Mouse (Mus musculus) mouse trophoblast stem cell (cell line): ENCODE results near the gene Adamtsl2.

Source experiments
- in situ Hi-C, 2 experiments: fragments of 300-500 bp; cut with MseI, MboI; formaldehyde crosslinking; loops; 2 replicates in 1 of 2; 3 replicates in 1 of 2; pipeline ENCODE4 v1.15.1; 2025

Gene Adamtsl2

DNA sequence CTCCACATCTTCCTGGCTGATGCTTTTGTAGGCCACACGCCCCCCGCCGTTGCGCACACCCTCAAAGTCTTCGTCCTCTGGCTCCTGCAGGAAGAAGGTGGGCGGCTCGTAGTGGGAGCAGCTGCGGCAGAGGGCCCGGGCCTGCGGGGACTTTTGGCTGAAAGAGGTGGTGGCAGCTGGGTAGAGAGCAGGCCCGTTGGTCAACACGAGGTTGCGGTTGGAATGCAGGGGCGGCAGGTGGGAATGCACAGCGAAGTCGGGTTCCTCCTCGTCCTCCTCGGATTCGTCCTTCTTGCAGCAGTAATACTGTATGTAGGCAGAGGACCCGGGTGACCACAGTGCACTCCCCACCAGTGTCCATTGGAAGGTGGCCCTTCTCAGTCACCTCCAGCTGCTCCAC lies 33.4 kb downstream of the Adamtsl2 start:
- in situ Hi-C loops: no loop called here

DNA sequence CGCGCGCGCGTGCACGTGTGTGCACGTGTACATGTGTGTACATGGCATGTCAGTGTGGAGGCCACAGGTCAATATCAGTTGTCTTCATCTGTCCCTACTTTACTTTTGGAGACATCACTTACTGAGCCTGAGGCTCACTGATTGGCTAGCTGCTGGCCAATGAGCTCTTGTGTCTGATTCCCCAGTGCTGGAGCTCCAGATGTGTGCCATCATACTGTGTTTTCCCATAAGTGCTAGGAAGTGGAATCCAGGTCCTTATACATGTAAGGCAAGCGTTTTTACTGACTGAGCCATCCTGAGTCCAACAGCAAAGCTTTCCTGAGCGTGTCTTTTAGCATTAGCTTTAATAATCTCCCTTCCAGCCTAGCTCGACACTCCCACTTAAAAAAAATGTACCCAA lies 35.0 kb downstream of the Adamtsl2 start:
- in situ Hi-C loops: no loop called here

DNA sequence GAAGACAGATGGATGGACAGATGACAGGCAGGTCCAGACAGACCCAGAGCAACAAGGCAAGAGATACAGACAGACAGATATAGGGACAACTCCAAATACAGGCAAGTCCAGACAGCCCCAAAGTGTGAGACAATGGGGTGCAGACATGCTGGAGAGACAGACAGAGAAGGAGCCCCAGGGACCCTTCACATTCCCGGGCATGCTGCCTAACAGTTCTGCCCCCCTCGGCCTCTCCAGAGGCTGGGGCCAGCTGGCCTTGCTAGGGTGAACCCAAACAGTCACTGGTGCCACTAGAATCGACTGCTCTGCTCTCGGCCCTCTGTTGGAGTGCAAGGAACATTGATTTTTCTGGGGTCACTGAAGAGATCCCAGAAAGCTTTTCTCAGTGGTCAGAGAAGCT lies 39.3 kb downstream of the Adamtsl2 start:
- in situ Hi-C loops: no loop called here

DNA sequence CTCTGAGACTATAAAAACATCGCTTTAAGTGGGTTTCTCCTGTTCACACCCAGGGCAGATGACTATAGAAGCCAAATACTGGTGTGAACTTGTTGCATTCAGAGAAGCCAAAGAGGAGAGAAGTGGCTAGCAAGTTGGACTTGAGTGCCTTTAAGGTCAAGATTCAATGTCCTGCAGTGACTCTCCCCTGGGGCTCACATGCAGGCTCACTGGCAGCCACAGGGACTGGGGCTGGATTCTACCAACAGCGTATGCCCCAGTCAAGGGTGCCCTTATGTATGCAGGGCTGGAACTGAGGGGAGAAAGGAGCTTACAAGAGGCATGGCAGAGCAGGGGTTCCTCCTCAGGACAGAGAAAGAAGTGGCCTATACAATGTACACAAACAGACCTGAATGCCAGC lies 40.6 kb downstream of the Adamtsl2 start:
- in situ Hi-C loops: no loop called here

DNA sequence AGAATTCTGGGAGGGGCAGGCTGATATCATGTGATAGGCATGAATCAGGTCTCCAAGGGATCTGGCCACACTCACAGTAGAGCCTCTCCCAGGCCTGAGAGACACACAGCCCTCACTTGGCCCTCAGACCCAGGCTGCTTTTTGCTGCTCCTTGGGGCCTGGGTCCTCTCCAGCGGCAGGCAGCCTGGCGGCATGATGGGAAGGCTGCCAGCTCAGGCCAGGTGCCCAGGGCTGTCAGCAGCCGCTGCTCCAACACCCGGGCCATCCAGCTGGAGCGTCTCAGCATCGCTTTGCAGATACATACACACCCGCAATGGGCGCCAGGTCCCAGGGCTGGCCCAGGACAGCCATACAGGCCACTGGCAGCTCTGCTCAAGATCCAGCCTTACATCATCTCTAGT lies 41.1 kb downstream of the Adamtsl2 start:
- in situ Hi-C loops: no loop called here

DNA sequence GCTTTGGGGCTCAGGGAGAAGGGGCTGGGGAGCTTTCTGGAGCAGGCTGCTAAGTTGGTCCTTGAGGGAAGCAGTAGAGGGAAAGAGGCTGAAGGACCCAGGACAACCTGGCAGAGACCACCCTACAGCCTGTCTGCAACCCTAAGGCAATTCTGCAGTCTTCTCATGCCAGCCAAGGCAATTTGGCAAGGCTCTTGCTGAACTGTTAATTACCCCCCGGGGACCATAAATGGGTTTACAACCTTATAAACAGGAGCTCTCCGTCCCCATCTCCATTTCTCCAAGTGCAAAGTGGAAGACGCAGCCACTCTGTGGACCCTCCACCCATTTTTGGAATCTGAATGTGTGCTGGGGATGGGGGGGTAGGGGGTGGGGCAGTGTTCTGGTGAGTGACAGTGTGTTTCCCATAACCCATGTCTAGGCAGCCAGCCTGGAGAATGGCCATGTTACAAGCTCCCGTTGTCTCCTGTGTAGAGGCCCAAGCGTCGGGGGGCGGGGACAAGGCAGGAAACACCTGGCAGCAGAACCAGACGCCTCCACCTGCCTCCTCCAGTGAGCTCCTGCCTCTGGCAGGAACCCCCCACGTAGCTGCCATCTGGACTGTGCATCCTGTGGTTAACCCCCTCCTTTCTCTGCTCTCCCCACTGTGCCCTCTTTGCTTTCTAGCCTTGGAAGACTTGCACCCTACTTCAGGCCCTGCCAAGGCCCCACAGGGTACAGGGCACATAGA lies 42.6 kb downstream of the Adamtsl2 start:
- in situ Hi-C loops: no loop called here

DNA sequence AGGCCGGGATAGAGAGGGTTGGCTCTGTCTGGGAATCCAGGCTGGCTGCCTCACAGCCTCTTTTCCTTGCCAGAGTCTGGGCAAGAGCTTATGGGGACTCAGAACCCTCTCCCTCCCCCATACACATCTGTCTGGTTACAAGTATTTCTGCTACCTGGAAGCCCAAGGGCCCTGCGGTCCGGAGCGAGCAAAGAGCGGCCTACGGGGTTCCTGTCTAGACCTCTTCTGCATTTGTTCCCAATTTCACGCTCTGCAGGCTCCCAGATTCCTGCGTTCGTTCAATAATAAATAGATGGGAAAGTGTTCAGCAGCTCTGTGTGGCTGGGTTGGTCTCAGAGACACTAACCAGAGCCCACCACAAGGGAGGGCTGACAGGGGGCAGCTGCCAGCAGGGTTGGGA lies 43.4 kb downstream of the Adamtsl2 start:
- in situ Hi-C loops: no loop called here

DNA sequence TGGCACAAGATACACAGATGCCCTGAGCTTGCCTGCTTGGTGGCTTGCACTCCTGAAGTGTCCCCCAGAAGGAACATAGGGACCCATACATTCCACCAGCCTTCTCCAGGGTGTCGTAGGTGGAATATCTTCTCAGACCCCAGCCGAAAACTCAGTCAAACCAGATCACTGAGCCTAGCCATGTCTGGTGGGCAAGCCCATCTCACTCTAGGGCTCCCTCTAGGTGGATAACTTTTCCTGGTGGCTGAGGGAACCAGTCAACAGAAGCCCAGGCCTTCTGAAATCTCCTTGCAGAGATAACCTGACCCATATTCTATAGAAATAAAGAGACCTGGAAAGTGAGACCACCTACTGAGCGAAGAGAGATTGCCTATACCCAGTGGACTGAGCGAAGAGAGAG lies 43.9 kb downstream of the Adamtsl2 start:
- in situ Hi-C loops: no loop called here

DNA sequence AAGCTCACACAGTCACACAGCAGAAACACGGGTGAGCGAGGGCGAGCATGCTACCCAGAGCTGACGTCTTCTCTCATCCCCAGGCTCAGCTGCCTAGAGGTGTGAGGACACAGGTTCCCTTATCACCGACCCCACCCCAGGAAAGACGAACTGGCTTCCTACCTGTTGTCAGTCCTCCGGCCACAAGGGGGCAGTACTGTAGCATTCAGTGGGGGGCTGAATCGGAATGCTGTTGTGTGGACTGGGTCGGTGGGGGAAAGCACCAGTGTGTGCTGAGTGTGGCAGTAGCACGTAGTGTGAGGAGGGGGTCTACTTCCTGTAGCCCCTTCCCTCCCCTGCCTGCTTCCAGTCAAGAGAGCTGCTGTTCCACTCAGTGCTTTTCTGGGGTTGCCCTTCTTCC lies 46.8 kb downstream of the Adamtsl2 start:
- in situ Hi-C loops: no loop called here

DNA sequence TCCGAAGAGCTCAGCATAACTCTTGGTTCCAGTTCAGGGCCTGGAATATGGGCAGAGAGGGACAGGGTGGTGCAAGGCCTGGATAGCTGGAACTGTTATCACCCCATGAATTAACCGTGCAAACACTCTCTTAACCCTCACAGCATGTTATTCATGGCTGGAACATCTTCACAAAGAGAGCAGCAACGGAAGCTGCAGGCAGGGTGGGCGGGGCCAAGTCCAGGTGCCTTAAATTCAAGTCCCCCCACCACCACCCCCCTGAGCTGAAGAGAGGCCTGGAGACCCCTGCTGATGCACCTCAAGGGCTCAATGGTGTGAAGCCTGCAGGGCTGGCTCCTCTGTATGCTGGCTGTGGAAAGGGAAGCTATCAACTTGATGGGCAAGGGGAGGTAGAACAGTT lies 47.3 kb downstream of the Adamtsl2 start:
- in situ Hi-C loops: no loop called here

DNA sequence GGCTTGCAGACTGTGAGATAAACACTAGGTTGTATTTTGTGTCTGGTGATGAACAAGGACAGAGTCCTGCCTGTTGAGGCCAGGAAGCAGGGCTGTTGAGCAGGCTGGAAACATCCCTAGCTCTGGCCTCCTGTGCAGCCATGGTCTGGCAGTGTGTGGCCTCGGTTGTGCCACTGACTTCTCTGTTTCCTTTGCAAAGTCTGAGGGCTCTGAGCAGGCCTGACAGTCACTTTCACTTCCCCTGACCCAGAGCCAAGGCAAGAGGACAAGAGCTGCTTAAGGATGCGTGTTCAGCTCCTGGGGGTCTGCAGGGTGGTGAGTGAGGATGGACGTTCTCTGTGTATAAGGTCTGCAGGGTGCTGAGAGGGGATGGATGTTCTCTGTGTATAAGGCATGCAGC lies 49.8 kb downstream of the Adamtsl2 start:
- in situ Hi-C loops: no loop called here

DNA sequence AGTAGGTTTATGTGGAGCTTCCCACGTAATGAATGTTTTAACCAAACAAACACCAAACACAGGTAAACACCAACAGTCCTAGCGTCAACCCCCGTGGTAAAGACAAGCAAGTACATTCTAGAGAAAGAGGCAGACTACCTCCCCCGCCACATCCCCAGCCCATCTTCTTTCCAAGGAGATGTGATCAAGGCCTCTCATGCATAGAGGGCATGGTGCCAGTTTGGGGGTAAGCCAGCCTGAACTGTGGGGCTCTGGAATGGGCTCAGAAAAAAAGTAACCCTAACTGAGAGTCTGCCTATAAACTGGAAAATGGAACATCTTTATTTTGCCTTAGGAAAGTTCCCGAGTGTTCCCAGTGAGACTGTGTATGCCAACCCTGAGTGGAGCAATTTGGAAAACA lies 56.8 kb downstream of the Adamtsl2 start:
- in situ Hi-C loops: no loop called here

DNA sequence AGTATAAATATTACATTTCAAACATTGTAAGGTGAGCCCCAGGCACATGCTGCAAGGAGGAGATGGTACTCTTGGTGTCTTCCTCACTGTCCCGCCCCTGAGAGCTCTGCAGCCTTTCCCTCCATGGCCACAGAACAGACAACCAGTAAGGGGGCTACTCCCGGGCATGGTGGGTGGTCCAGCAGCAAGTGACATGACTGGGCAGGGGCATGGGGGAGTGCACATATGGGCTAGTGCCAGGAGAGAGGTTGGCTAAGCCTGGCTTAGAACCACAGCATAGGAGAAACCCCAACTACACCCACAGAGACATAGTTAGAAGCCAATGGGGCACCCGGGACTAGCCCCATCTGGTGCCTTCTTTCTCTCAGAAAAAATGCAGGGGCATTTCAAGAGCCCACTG lies 57.2 kb downstream of the Adamtsl2 start:
- in situ Hi-C loops: no loop called here

DNA sequence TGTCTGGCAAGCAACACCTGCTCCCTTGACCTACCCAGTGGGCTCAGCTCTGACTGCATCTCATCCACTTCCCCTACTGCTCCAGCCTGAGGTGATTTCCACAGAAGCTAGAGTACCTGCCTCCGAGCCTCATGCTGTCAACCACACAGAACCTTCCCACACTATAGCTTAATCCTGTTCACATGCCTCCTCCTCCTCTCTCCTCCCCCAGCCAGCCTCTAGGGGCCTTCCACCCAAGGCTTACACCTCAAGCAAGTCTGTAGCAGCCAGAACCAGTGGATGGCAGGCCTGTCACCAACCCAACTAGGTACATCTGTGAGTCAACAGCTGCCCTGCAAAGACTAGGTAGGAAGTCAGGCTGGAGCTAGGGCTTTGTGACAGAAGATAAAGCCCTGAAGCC lies 57.6 kb downstream of the Adamtsl2 start:
- in situ Hi-C loops: no loop called here

DNA sequence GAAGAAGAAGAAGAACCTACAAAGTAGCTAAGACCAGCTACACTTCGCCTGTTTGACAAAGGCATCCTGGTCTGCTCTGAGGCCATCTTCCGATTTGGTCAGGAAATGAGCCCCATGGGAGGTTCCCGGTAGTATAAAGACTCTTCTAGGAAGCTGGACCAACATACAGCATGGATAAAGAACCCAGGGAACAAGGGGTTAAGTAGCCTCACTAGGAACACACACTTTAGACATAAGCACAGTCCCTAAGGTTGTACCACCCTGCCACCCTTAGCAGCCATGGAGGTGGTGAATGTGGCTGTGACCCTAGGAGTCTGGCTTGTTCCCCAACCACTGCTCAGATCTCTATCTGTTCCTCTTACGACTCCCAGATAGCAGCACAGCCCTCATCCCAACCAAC lies 59.2 kb downstream of the Adamtsl2 start:
- in situ Hi-C loops: no loop called here

DNA sequence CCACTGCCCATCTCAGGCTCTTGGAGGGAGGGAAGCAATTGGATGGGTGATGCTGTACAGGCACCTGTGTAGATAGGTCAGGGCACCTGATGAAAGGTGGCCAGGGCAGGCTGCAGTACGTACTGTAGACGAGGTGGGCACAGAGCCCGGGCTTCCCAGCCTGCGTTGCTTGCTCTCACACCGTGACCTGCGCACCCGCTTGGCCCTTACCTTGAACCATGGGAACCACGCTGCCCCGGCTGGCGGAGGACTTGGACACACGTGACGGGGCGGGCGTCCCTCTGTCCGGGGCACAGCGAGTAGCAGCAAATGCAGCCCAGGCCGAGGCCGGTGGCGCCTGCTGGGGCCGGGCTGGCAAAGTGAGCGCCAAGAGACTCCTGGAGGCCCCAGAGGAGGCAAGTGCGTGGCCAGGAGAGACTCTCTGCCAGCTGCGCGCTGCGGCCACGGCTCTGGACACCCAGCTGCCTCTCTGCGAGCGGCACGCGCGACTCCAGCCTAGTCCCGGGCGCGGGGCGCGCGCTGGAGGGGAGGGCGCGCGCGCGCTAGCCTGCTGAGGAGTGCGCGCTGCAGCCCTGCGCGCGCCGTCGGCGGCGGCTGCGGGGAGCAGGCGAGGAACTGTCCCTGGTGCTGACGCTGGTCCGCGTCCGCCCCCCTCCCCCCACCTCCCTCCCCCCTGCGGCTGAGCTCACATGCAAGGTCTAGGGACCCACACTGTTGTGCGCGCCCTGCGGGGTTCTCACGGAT lies 62.9 kb downstream of the Adamtsl2 start, which contains the start of gene Fam163b:
TSS of gene Fam163b (minus strand) at position 542 of the 744 bp plus-strand sequence.
- in situ Hi-C loops: no loop called here

DNA sequence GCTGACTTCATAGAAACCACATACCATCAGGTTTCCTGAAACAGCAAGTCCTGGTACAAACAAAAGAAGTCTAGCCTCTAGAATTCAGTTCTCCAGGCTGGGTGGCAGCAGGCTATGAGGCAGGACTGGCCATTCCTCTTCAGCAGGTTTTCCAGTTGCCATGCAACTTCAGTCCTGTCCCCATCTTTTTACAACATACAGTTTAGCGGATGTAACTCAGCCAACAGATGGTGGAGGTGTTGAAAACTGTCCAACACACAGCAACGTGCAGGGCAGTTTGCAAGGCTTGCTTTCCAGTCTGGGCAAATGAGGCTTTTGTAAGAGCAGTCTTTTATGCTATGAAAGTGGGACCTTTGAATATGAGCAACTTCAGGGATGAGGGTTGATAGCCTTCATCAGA lies 65.8 kb downstream of the Adamtsl2 start:
- in situ Hi-C loops: no loop called here

DNA sequence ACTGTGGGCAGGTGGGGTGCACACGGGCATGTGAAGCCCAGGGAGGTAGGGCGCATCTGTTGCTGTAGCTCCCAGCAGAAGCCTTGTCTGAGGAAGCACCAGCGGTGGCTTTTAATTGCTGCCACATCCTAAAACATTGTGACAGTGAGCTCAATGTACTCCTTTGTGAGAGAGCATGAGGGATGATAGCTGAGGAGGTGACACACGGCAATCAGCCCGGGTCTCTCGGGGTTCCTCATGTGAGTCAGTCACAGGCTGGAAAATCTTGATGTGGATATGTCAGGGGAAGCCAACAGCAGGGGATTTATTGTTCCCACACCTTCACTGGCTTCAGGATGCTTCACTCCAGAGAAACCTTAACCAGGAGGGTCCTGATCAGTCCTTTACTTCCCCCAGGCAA lies 67.7 kb downstream of the Adamtsl2 start:
- in situ Hi-C loops: no loop called here

DNA sequence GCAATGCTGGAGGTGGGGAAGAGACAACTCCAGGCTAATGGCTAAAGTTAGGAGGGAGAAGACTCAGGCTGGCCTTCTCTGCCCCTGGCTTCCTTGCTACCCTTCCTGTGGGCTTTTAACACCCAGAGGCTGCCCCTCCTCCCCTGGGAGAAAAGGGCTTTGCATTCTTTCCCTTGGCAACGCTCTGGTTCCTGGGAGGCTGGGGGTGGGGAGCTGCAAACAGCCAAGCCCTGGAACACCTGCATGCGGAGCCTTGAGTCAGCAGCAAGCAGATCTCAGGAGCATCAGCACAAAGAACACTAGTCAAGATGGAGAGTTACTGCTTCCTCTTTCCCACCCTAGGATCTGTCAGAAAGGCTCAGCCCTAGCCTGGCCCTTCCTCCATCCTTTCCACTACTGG lies 70.3 kb downstream of the Adamtsl2 start:
- in situ Hi-C loops: no loop called here

DNA sequence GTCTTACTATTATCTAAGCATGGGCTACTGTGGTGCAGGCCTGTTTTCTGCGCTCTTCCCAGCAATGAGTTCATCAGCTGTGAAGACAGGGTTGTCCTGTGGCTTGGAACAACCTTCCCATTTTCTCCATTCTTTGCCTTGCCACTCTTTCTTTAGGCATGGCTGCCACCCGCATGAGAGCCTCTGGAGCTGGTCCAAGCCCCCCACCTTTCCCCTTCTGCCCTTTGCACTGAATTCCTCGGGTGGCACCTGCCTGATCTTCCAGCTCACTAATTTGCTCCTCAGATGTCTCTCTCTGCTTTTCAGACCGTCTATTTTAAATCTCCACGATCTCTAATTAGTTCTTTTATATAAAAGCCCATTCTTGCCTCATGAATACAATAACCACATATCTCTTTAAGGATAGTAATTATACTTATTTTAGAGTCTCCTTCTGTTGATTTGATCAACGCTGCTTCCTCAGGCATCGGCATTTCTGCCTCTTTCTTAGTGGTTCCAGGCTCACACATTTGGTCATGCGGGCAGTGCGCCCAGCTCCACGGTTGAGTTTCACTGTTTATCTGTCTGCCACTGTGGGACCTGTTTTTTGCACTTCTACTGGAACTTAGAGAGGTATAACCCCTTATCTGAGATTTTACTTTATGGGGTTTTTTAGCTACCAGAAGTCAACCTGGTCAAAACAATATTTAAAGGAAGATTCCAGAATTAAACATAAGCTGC lies 75.4 kb downstream of the Adamtsl2 start:
- in situ Hi-C loops: no loop called here

DNA sequence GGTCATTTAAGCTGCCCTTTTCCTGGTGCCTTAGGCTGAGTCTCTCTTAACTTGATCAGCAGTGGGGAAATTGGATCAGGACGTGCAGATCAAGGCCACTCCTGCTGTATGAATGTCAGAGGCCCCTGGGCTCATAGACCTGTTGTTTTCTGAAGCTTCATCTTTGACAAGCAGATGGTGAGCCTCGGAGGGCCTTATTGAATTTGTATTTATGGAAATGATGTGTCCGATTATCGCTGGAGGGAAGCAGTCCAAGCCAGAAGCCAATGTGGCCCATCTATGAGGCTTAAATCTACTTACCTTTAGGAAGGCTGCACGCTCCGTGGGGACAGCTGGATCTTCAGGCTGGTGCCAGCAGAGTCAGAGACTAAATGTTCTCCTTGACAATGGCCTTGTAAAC lies 77.4 kb downstream of the Adamtsl2 start:
- in situ Hi-C loops: no loop called here
